Mouse (Mus musculus) embryonic facial prominence, embryonic 14.5 days (tissue): ENCODE data around the gene Retreg1. TPM values are rescaled to one million over a fixed set of nuclear protein-coding genes. Genes with fewer than 3 reads are reported as not detected.

Source experiments
- ATAC-seq: fragments of 200-750 bp; cut with Nextera tagmentation; 2 replicates; pipeline ENCODE4 v1.8.0; 2017; ENCODE audit warnings: low read depth, moderate number of reproducible peaks, moderate TSS enrichment
- DNase-seq: peaks from one replicate; pipeline ENCODE4 v3.0.0-alpha.2; 2015; ENCODE audit warnings: low spot score
- H3K27ac ChIP-seq: fragments of 300-500 bp; sonication (generic); replicated peaks from 2 replicates; pipeline ENCODE4 v1.5.1; 2014; ENCODE audit warnings: low read depth, mild to moderate bottlenecking, low read length, moderate library complexity
- H3K27me3 ChIP-seq: fragments of 300-500 bp; sonication (generic); replicated peaks from 2 replicates; pipeline ENCODE4 v1.6.1; 2014; ENCODE audit warnings: low read length; ENCODE audit not compliant: control insufficient read depth, insufficient read depth
- H3K36me3 ChIP-seq: fragments of 300-500 bp; sonication (generic); 2 replicates; pipeline ENCODE4 v1.6.1; 2014; ENCODE audit warnings: low read length, mixed read lengths; ENCODE audit not compliant: control insufficient read depth, insufficient read depth
- H3K4me1 ChIP-seq: fragments of 300-500 bp; sonication (generic); 2 replicates; pipeline ENCODE4 v1.6.1; 2014; ENCODE audit warnings: antibody characterized with exemption, low read length; ENCODE audit not compliant: control insufficient read depth, insufficient read depth
- H3K4me2 ChIP-seq: fragments of 300-500 bp; sonication (generic); 2 replicates; pipeline ENCODE4 v1.6.1; 2014; ENCODE audit warnings: low read depth, mild to moderate bottlenecking, low read length, moderate library complexity, mixed read lengths
- H3K4me3 ChIP-seq: fragments of 300-500 bp; sonication (generic); 2 replicates; pipeline ENCODE4 v1.5.1; 2014; ENCODE audit warnings: low read depth, mild to moderate bottlenecking, low read length
- H3K9ac ChIP-seq: fragments of 300-500 bp; sonication (generic); 2 replicates; pipeline ENCODE4 v1.6.1; 2014; ENCODE audit warnings: low read depth, mild to moderate bottlenecking, low read length, moderate library complexity, mixed read lengths
- H3K9me3 ChIP-seq: fragments of 300-500 bp; sonication (generic); 2 replicates; pipeline ENCODE4 v1.6.1; 2016; ENCODE audit warnings: low read length; ENCODE audit not compliant: control insufficient read depth
- WGBS: fragments of 180-500 bp; shearing (Covaris S2); extraction: QIAGEN DNeasy Blood & Tissue Kit; methylation state at CpG from one replicate; pipeline ENCODE4 v1.1.7; 2014; 5-methylcytosine and 5-hydroxymethylcytosine counted together
- polyA plus RNA-seq: library from polyadenylated mRNA; unstranded; fragments of >200 nt; fragmentation: Nextera tagmentation; extraction: Ambion mirVana; gene quantifications from 2 replicates; pipeline ENCODE4 v1.2.1, GENCODE M21; 2014

The Retreg1 gene
- polyA plus RNA-seq, 1 experiment from 2014 or later = 16.5 TPM

- Histone ChIP-seq H3K27me3 (no peaks in the 10 kb centered on the region), H3K36me3 (no peaks in the 10 kb centered on the region), H3K4me3 (no peak overlapping the region), H3K27ac (no peak overlapping the region), H3K4me1 (peaks cover 8% of the 10 kb centered on the region; the same call in 1 of the 2 replicates), H3K9me3 (no peaks in the 10 kb centered on the region), H3K9ac (no peak overlapping the region), H3K4me2 (no peak overlapping the region)
- ATAC-seq = no peak
- DNase-seq = no peak
- 77% methylated on average over 4 of the region's 4 CpGs for WGBS
These were observed 99.4 kb downstream of the Retreg1 start for GRCm38 (mm10) chr15:25942415-25942814.

DNA sequence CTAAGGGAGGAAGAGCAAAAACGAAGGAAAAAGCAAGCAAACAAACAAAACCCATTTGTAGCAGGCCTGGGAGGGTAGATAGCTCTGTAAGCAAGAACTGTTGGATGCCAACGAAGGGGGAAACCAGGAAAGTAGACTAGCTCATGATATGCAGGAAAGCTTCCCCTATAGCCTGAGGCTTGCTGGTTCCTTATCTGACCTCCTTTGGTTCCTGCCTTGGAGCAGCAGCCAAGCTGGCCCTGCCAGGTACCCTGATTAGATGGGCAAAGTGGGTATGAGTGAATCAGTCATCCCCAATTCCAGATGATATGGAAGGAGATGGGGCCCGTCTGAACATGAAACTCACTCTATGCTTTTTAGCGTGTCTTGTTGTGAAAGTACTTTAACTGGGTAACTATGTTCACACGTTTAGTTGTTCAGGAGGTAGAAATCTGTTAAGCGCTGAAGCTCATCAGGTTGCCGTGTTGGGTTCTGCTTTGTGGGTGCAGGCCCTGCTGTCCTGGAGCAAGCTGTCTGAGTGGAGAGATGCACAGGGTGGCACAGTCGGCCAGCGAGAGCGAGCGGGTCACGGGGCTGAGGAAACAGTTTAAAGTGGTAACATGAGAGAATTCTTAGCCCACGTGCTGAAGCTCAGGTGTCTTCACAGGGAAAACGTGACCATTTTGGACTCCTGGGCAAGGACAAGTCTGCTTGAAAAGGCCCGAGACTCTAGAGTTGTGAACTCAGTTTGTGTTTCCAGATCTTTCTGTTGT, 100.6 kb downstream of the Retreg1 start:
- Histone ChIP-seq H3K4me3 (no peak overlapping the region), H3K36me3 (no peaks in the 10 kb centered on the region), H3K4me2 (no peak overlapping the region), H3K27ac (no peak overlapping the region), H3K9ac (no peak overlapping the region), H3K27me3 (no peaks in the 10 kb centered on the region), H3K4me1 (peaks cover 10% of the 10 kb centered on the region; the same call in 1 of the 2 replicates), H3K9me3 (no peaks in the 10 kb centered on the region)
- DNase-seq (no peak), ATAC-seq (no peak)
- 83% methylated on average over 15 of the region's 15 CpGs for WGBS

DNA sequence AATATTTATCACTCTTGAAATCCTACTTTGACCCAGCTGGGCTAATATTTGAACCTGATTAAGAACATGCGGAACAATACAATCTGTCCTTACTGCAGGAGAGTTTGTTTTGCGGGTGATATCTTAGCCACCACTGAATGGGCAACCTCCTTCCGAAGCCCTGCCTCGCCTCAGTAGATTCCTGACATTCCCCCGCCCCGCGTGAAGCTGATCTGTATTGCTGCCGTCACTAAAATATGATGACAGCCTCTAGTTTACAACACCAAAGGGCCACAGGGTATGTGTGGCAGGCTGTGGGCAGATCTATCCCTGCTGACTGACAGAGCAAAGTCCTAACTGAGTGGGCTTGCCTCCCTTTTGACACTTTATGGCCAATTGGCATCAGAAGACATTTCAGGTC, 102.2 kb downstream of the Retreg1 start:
- H3K4me1 ChIP-seq = peaks cover 10% of the 10 kb centered on the region; the same call in 1 of the 2 replicates
- no peaks in the 10 kb centered on the region for H3K27me3 ChIP-seq
- ATAC-seq (no peak), DNase-seq (no peak)
- H3K9me3 ChIP-seq = no peaks in the 10 kb centered on the region
- no peak overlapping the region for H3K4me3 ChIP-seq
- H3K36me3 ChIP-seq = no peaks in the 10 kb centered on the region
- no peak overlapping the region for H3K9ac ChIP-seq
- H3K27ac ChIP-seq = no peak overlapping the region
- WGBS = 72% methylated on average over 8 of the region's 8 CpGs
- H3K4me2 ChIP-seq = no peak overlapping the region

DNA sequence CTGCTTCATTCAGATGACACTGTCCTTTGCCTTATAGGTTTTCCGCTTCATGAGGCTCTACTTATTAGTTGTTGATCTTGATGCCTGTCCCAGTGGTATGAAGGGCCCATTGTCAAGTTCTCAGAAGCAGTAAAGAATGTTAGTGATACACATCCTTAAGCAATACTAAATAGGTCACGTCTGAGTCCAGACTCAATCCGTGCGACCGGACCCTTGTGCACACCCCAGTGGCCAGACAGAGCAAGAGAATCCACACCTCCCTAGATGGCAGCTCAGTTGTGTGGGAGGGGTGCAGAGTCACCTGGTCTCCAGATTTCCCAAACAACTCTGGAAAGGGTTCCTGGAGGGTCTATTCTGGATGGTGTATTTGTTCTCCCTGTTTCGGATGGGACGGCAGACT, 103.5 kb downstream of the Retreg1 start:
- no peak overlapping the region for H3K4me3 ChIP-seq
- WGBS = 93% methylated on average over 7 of the region's 7 CpGs
- no peak for ATAC-seq

DNA sequence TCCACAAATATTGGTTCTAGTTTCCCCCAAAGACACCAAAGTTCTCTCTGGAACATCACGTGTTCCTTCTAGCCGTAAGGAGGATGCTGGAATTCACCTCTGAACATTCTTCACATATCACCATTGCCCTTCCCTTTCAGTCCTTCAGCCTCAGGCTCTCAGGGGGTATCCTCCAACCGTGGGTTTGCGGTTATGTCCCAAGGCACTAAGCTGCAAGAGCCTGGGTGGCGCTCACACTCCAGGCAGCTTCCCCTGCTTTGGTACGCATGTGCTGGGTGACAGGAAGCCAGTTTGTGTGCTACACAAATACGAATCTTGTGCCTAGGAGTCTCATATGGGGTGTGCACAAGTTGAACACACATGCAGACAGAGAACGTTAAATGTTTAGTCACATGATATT, 104.4 kb downstream of the Retreg1 start:
- no peak for ATAC-seq
- H3K27me3 ChIP-seq = no peaks in the 10 kb centered on the region
- DNase-seq = no peak
- peaks cover 4% of the 10 kb centered on the region; the same call in 1 of the 2 replicates for H3K4me1 ChIP-seq
- H3K4me2 ChIP-seq = no peak overlapping the region
- no peak overlapping the region for H3K27ac ChIP-seq
- WGBS = 65% methylated on average over 8 of the region's 8 CpGs
- H3K9ac ChIP-seq = no peak overlapping the region
- H3K4me3 ChIP-seq = no peak overlapping the region
- H3K9me3 ChIP-seq = no peaks in the 10 kb centered on the region
- H3K36me3 ChIP-seq = no peaks in the 10 kb centered on the region

More for the DNA sequence above, 103.5 kb downstream of the Retreg1 start:
- Histone ChIP-seq H3K27me3 (no peaks in the 10 kb centered on the region), H3K27ac (no peak overlapping the region), H3K9ac (no peak overlapping the region), H3K4me1 (peaks cover 4% of the 10 kb centered on the region; the same call in 1 of the 2 replicates), H3K9me3 (no peaks in the 10 kb centered on the region), H3K4me2 (no peak overlapping the region), H3K36me3 (no peaks in the 10 kb centered on the region)
- DNase-seq = no peak

- H3K4me1 ChIP-seq = peaks cover 4% of the 10 kb centered on the region; the same call in 1 of the 2 replicates
- DNase-seq = no peak
- H3K27me3 ChIP-seq = no peaks in the 10 kb centered on the region
- no peaks in the 10 kb centered on the region for H3K9me3 ChIP-seq
- no peak overlapping the region for H3K9ac ChIP-seq
- H3K4me3 ChIP-seq = no peak overlapping the region
- H3K4me2 ChIP-seq = no peak overlapping the region
- 75% methylated on average over 26 of the region's 26 CpGs for WGBS
- peak; percentile 24; the same call in 1 of the 2 replicates for ATAC-seq
- no peak overlapping the region for H3K27ac ChIP-seq
- H3K36me3 ChIP-seq = no peaks in the 10 kb centered on the region
These were observed 105.6 kb downstream of the Retreg1 start for GRCm38 (mm10) chr15:25948257-25949223.

GRCm38 (mm10) chr15:25949696-25950095, 106.7 kb downstream of the Retreg1 start:
- Histone ChIP-seq H3K4me3 (no peak overlapping the region), H3K27me3 (no peaks in the 10 kb centered on the region), H3K4me2 (no peak overlapping the region), H3K9me3 (no peaks in the 10 kb centered on the region), H3K9ac (no peak overlapping the region), H3K36me3 (no peaks in the 10 kb centered on the region), H3K27ac (no peak overlapping the region), H3K4me1 (peaks cover 4% of the 10 kb centered on the region; the same call in 1 of the 2 replicates)
- no peak for DNase-seq
- no peak for ATAC-seq
- 75% methylated on average over 9 of the region's 9 CpGs for WGBS

- no peaks in the 10 kb centered on the region for H3K27me3 ChIP-seq
- H3K9ac ChIP-seq = no peak overlapping the region
- no peak overlapping the region for H3K27ac ChIP-seq
- no peak for ATAC-seq
- no peak overlapping the region for H3K4me2 ChIP-seq
- H3K9me3 ChIP-seq = no peaks in the 10 kb centered on the region
- peaks cover 4% of the 10 kb centered on the region; the same call in 1 of the 2 replicates for H3K4me1 ChIP-seq
- 82% methylated on average over 5 of the region's 5 CpGs for WGBS
- no peak for DNase-seq
- no peak overlapping the region for H3K4me3 ChIP-seq
- H3K36me3 ChIP-seq = no peaks in the 10 kb centered on the region
These were observed 107.6 kb downstream of the Retreg1 start for GRCm38 (mm10) chr15:25950584-25950983.
